Mouse (Mus musculus) left cerebral cortex, postnatal 36 days (tissue): ENCODE results near the gene Gcnt3. TPM values are rescaled to one million over a fixed set of nuclear protein-coding genes. Genes with fewer than 3 reads are reported as not detected.
A peak's percentile ranks its signal among the peaks of the same experiment; 100 is the strongest.
"Not testable (repeated sequence)": the region's sequence is repeated elsewhere in the genome, so short reads cannot be mapped to it uniquely, and the experiment has no call there.

Source experiments
- DNase-seq, 2 experiments: peaks; one replicate each; pipeline ENCODE4 v3.0.0; 2021 to 2022; ENCODE audit warnings: low spot score in 2 of 2, mixed read lengths in 1 of 2
- intact Hi-C: fragments of 180-260 bp; cut with DNase I; formaldehyde crosslinking; loops from one replicate; pipeline ENCODE4 v1.15.1; 2025
- total RNA-seq, 2 experiments: library from RNA; stranded (reverse); gene quantifications; 2 replicates each; pipeline ENCODE4 v1.2.3; 2021

Gene Gcnt3
- total RNA-seq, 2 experiments from 2014 or later, result not detected

GRCm38 (mm10) chr9:70047839-70048238 is 10.0 kb upstream of the Gcnt3 start:
- intact Hi-C loops, result no loop called here
- no peak for DNase-seq

GRCm38 (mm10) chr9:70046255-70046654 is 8.4 kb upstream of the Gcnt3 start:
- DNase-seq, result no peak
- intact Hi-C loops, result no loop called here

- DNase-seq, result no peak
- intact Hi-C loops, result no loop called here
Observed at GRCm38 (mm10) chr9:70044865-70045264, 7.0 kb upstream of the Gcnt3 start.

- DNase-seq, result no peak
- intact Hi-C loops, result no loop called here
Observed at GRCm38 (mm10) chr9:70042935-70043334, 5.0 kb upstream of the Gcnt3 start.

- no peak for DNase-seq
- intact Hi-C loops, result no loop called here
Observed at GRCm38 (mm10) chr9:70042137-70042536, 4.2 kb upstream of the Gcnt3 start.

GRCm38 (mm10) chr9:70040570-70040969 is 2.7 kb upstream of the Gcnt3 start:
- DNase-seq, result no peak

GRCm38 (mm10) chr9:70039597-70040385 is 1.9 kb upstream of the Gcnt3 start:
- intact Hi-C loops, result no loop called here

More at GRCm38 (mm10) chr9:70040570-70040969, 2.7 kb upstream of the Gcnt3 start:
- intact Hi-C loops, result no loop called here

GRCm38 (mm10) chr9:70036646-70037045 is 1.2 kb downstream of the Gcnt3 start:
- intact Hi-C loops, result no loop called here
- no peak for DNase-seq

More at GRCm38 (mm10) chr9:70039597-70040385, 1.9 kb upstream of the Gcnt3 start:
- DNase-seq, result no peak

- DNase-seq, result no peak
- intact Hi-C loops, result loop anchor here (5.0 kb wide), 1 partner anchor 43 kb away; no protein-coding TSS in a partner anchor
Observed at GRCm38 (mm10) chr9:70034702-70035101, 3.2 kb downstream of the Gcnt3 start.

GRCm38 (mm10) chr9:70033056-70033455 is 4.8 kb downstream of the Gcnt3 start:
- no peak for DNase-seq

GRCm38 (mm10) chr9:70032167-70032566 is 5.7 kb downstream of the Gcnt3 start:
- no peak for DNase-seq
- intact Hi-C loops, result loop anchor here (5.0 kb wide), 1 partner anchor 45 kb away; no protein-coding TSS in a partner anchor

More at GRCm38 (mm10) chr9:70033056-70033455, 4.8 kb downstream of the Gcnt3 start:
- intact Hi-C loops, result loop anchor here (5.0 kb wide), 1 partner anchor 44 kb away; no protein-coding TSS in a partner anchor

- intact Hi-C loops, result loop anchor here (10.0 kb wide), 1 partner anchor 369 kb away; no protein-coding TSS in a partner anchor
- no peak for DNase-seq
Observed at GRCm38 (mm10) chr9:70025365-70026012, 12.4 kb downstream of the Gcnt3 start.

- no peak for DNase-seq
- intact Hi-C loops, result loop anchor here (5.0 to 10.0 kb wide), 2 partner anchors 58 to 370 kb away; no protein-coding TSS in a partner anchor
Observed at GRCm38 (mm10) chr9:70024648-70025047, 13.2 kb downstream of the Gcnt3 start.

GRCm38 (mm10) chr9:70023615-70024014 is 14.3 kb downstream of the Gcnt3 start:
- not testable (repeated sequence) for DNase-seq
- intact Hi-C loops, result loop anchor here (5.0 to 10.0 kb wide), 2 partner anchors 59 to 371 kb away; no protein-coding TSS in a partner anchor

GRCm38 (mm10) chr9:70022083-70022482 is 15.8 kb downstream of the Gcnt3 start:
- DNase-seq, result no peak
- intact Hi-C loops, result loop anchor here (5.0 to 10.0 kb wide), 2 partner anchors 60 to 373 kb away; no protein-coding TSS in a partner anchor

GRCm38 (mm10) chr9:70021610-70022009 is 16.3 kb downstream of the Gcnt3 start:
- intact Hi-C loops, result loop anchor here (5.0 to 10.0 kb wide), 2 partner anchors 61 to 373 kb away; no protein-coding TSS in a partner anchor
- DNase-seq, result no peak

GRCm38 (mm10) chr9:70018879-70019278 is 19.0 kb downstream of the Gcnt3 start:
- intact Hi-C loops, result no loop called here
- DNase-seq, result no peak

GRCm38 (mm10) chr9:70015632-70016031 is 22.3 kb downstream of the Gcnt3 start:
- no peak for DNase-seq
- intact Hi-C loops, result no loop called here

GRCm38 (mm10) chr9:70012408-70012901 is 25.4 kb downstream of the Gcnt3 start, which contains the start of gene Gtf2a2:
Gtf2a2 (plus strand) TSS chr9:70012550.
- peak; percentile 92 to 93 for DNase-seq
- intact Hi-C loops, result no loop called here
